Mouse (Mus musculus) E14TG2a.4 (cell line): ENCODE measurements at regions not wholly inside any gene's neighbourhood (a gene's known extent, or its start where the extent isn't known, plus 50 kb on each side); places are given as distances from the start of the nearest gene placed in this dataset.

ENCODE experiments used
- CTCF ChIP-seq: conservative IDR thresholded peaks from 2 replicates; pipeline ENCODE4 v1.5.1; 2014; ENCODE audit warnings: low read length
- NANOG ChIP-seq: IDR thresholded peaks from 2 replicates; pipeline ENCODE4 v1.6.1; 2014; ENCODE audit warnings: borderline replicate concordance, low read length, mixed read lengths
- POU5F1 ChIP-seq: IDR thresholded peaks from 2 replicates; pipeline ENCODE4 v1.6.1; 2014; ENCODE audit warnings: low read length, borderline replicate concordance

DNA sequence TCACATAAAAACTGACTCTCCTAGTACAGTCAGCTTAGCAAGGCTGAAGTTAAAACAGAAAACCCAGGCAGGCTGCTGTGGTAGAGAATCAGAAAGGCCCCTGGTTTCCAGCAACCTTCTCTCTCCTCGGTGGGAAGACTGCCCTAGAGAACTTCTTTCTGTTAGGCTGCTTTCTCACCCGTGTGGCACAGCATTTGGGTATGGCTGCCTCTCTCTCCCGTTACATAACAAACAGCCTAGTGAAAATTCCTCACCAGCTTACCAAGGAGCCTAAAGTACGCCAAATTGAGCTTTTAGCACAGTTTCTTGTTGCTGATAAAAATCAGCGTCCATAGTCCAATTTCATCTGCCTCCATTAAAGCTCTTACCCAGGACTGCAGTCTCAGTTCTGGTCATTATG, 92.8 kb upstream of the Mkln1 start:
- TF ChIP-seq CTCF = no peak
- no peak for TF ChIP-seq POU5F1
- TF ChIP-seq NANOG = no peak
